Mouse (Mus musculus) forebrain, embryonic 12.5 days (tissue): ENCODE results near the gene Bace2. TPM values are rescaled to one million over a fixed set of nuclear protein-coding genes. Genes with fewer than 3 reads are reported as not detected.

ENCODE experiments used
- ATAC-seq: fragments of 200-750 bp; cut with Nextera tagmentation; 2 replicates; pipeline ENCODE4 v1.8.0; 2017; ENCODE audit warnings: moderate TSS enrichment; ENCODE audit not compliant: low FRiP score
- H3K27ac ChIP-seq: fragments of 300-500 bp; sonication (generic); 2 replicates; pipeline ENCODE4 v1.5.1; 2016; ENCODE audit warnings: mild to moderate bottlenecking
- H3K27me3 ChIP-seq: fragments of 300-500 bp; sonication (generic); 2 replicates; pipeline ENCODE4 v1.6.1; 2016; ENCODE audit warnings: mild to moderate bottlenecking
- H3K36me3 ChIP-seq: fragments of 300-500 bp; sonication (generic); replicated peaks from 2 replicates; pipeline ENCODE4 v1.6.1; 2016; ENCODE audit warnings: mild to moderate bottlenecking
- H3K4me1 ChIP-seq: fragments of 300-500 bp; sonication (generic); 2 replicates; pipeline ENCODE4 v1.6.1; 2016
- H3K4me2 ChIP-seq: fragments of 300-500 bp; sonication (generic); 2 replicates; pipeline ENCODE4 v1.6.1; 2016; ENCODE audit warnings: mild to moderate bottlenecking, moderate library complexity
- H3K4me3 ChIP-seq: fragments of 300-500 bp; sonication (generic); replicated peaks from 2 replicates; pipeline ENCODE4 v1.5.1; 2016; ENCODE audit warnings: mild to moderate bottlenecking
- H3K9ac ChIP-seq: fragments of 300-500 bp; sonication (generic); 2 replicates; pipeline ENCODE4 v1.6.1; 2016; ENCODE audit warnings: mild to moderate bottlenecking
- H3K9me3 ChIP-seq: fragments of 300-500 bp; sonication (generic); 2 replicates; pipeline ENCODE4 v1.6.1; 2016
- WGBS: fragments of 180-500 bp; shearing (Covaris S2); methylation state at CpG from one replicate; pipeline ENCODE4 v1.1.7; 2016; 5-methylcytosine and 5-hydroxymethylcytosine counted together
- polyA plus RNA-seq: library from polyadenylated mRNA; unstranded; fragments of >200 nt; fragmentation: Nextera tagmentation; extraction: Ambion mirVana; gene quantifications from 2 replicates; pipeline ENCODE4 v1.2.1, GENCODE M21; 2016

Gene Bace2
- 1.9 and 2.1 TPM in 2 replicates for polyA plus RNA-seq

- Histone ChIP-seq H3K9ac (peak within 1 kb of the TSS; percentile 64), H3K27me3 (peaks cover 49% of the 10 kb centered on the region), H3K27ac (no peak within 1 kb of the TSS), H3K4me3 (peak within 1 kb of the TSS; percentile 59), H3K36me3 (no peaks in the 10 kb centered on the region), H3K9me3 (no peaks in the 10 kb centered on the region), H3K4me2 (peak within 1 kb of the TSS; percentile 100), H3K4me1 (peaks cover 26% of the 10 kb centered on the region)
- peak; percentile 82 for ATAC-seq
- under 1% methylated on average over 55 of the region's 58 CpGs for WGBS
These were observed at the start of gene Bace2 for GRCm38 (mm10) chr16:97356499-97357187. Bace2 (plus strand) TSS chr16:97356742.

GRCm38 (mm10) chr16:97307594-97307993 lies 48.9 kb upstream of the Bace2 start:
- Histone ChIP-seq H3K9ac (no peak overlapping the region), H3K9me3 (no peaks in the 10 kb centered on the region), H3K4me3 (no peak overlapping the region), H3K27me3 (no peaks in the 10 kb centered on the region), H3K36me3 (no peaks in the 10 kb centered on the region), H3K4me2 (no peak overlapping the region), H3K27ac (no peak overlapping the region), H3K4me1 (no peaks in the 10 kb centered on the region)
- ATAC-seq, result no peak
- 60% methylated on average over 4 of the region's 4 CpGs for WGBS

- Histone ChIP-seq H3K4me2 (no peak overlapping the region), H3K36me3 (no peaks in the 10 kb centered on the region), H3K27me3 (no peaks in the 10 kb centered on the region), H3K9me3 (no peaks in the 10 kb centered on the region), H3K9ac (no peak overlapping the region), H3K4me1 (peaks cover 5% of the 10 kb centered on the region; the same call in 1 of the 2 replicates), H3K4me3 (no peak overlapping the region), H3K27ac (no peak overlapping the region)
- WGBS, result 69% methylated on average over 4 of the region's 4 CpGs
- ATAC-seq, result no peak
These were observed 46.6 kb upstream of the Bace2 start for GRCm38 (mm10) chr16:97309796-97310569.

DNA sequence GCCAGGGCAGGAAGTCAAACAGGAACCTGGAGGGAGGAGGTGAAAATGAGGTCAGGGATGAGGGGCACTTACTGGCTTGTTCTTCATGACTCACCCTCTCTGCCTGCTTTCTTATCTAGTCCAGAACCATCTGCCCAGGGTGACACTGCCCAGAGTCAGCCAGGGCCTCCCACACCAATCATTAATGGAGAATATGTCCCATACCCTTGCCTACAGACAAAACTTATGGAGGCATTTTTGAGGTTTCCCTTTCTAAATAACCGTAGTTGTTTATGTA lies 46.0 kb upstream of the Bace2 start:
- no peaks in the 10 kb centered on the region for H3K9me3 ChIP-seq
- H3K27ac ChIP-seq, result no peak overlapping the region
- no peak overlapping the region for H3K4me3 ChIP-seq
- no peak for ATAC-seq
- H3K4me2 ChIP-seq, result no peak overlapping the region
- no peaks in the 10 kb centered on the region for H3K36me3 ChIP-seq
- 92% methylated on average over 1 of the region's 1 CpGs for WGBS
- peaks cover 5% of the 10 kb centered on the region; the same call in 1 of the 2 replicates for H3K4me1 ChIP-seq
- no peaks in the 10 kb centered on the region for H3K27me3 ChIP-seq
- H3K9ac ChIP-seq, result no peak overlapping the region

GRCm38 (mm10) chr16:97312960-97313686 lies 43.4 kb upstream of the Bace2 start:
- H3K4me2 ChIP-seq, result no peak overlapping the region
- no peak overlapping the region for H3K9ac ChIP-seq
- no peak overlapping the region for H3K27ac ChIP-seq
- H3K36me3 ChIP-seq, result no peaks in the 10 kb centered on the region
- H3K4me1 ChIP-seq, result peaks cover 5% of the 10 kb centered on the region; the same call in 1 of the 2 replicates
- WGBS, result 27% methylated on average over 10 of the region's 10 CpGs
- no peak overlapping the region for H3K4me3 ChIP-seq
- H3K27me3 ChIP-seq, result no peaks in the 10 kb centered on the region
- H3K9me3 ChIP-seq, result no peaks in the 10 kb centered on the region
- ATAC-seq, result peak; percentile 51; the same call in 1 of the 2 replicates

GRCm38 (mm10) chr16:97321576-97321975 lies 35.0 kb upstream of the Bace2 start:
- Histone ChIP-seq H3K27me3 (no peaks in the 10 kb centered on the region), H3K4me2 (no peak overlapping the region), H3K4me1 (no peaks in the 10 kb centered on the region; the same call in 1 of the 2 replicates), H3K9ac (no peak overlapping the region), H3K4me3 (no peak overlapping the region), H3K9me3 (no peaks in the 10 kb centered on the region), H3K36me3 (no peaks in the 10 kb centered on the region), H3K27ac (no peak overlapping the region)
- WGBS, result 85% methylated on average over 3 of the region's 3 CpGs
- no peak for ATAC-seq

- Histone ChIP-seq H3K4me1 (no peaks in the 10 kb centered on the region; the same call in 1 of the 2 replicates), H3K27me3 (no peaks in the 10 kb centered on the region), H3K4me3 (no peak overlapping the region), H3K9me3 (no peaks in the 10 kb centered on the region), H3K36me3 (no peaks in the 10 kb centered on the region), H3K4me2 (no peak overlapping the region), H3K27ac (no peak overlapping the region), H3K9ac (no peak overlapping the region)
- ATAC-seq, result no peak
These were observed 33.9 kb upstream of the Bace2 start for GRCm38 (mm10) chr16:97322604-97323003.

DNA sequence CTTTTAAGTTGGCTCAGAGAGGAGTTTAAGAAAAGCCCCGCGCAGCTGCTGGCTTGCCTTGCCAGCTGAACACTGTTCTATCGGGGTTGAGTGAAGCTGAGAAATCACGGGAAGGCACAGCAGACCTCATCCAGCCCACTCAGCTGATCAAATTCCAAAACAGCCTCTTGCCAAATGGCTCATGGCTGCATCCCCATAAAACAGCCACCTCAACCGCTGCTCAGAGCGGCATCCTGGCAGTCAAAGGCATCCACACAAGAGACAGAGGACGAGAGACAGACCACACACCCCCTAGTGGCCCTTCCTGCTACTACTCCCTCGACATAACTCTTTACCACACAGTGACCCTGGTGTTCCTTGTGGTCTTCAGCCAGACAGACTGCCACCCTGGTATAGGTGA lies 30.6 kb upstream of the Bace2 start:
- Histone ChIP-seq H3K4me2 (no peak overlapping the region), H3K4me1 (no peaks in the 10 kb centered on the region; the same call in 1 of the 2 replicates), H3K36me3 (no peaks in the 10 kb centered on the region), H3K27ac (no peak overlapping the region), H3K4me3 (no peak overlapping the region), H3K9ac (no peak overlapping the region), H3K27me3 (0 out of 2 replicates have a peak, but pooled peaks cover 2% of the 10 kb centered on the region), H3K9me3 (no peaks in the 10 kb centered on the region)
- WGBS, result 37% methylated on average over 8 of the region's 8 CpGs
- no peak for ATAC-seq

- 91% methylated on average over 2 of the region's 2 CpGs for WGBS
- Histone ChIP-seq H3K36me3 (no peaks in the 10 kb centered on the region), H3K4me3 (no peak overlapping the region), H3K27ac (no peak overlapping the region), H3K4me2 (no peak overlapping the region), H3K9me3 (no peaks in the 10 kb centered on the region), H3K4me1 (no peaks in the 10 kb centered on the region), H3K9ac (no peak overlapping the region), H3K27me3 (0 out of 2 replicates have a peak, but pooled peaks cover 2% of the 10 kb centered on the region)
- no peak for ATAC-seq
These were observed 27.9 kb upstream of the Bace2 start for GRCm38 (mm10) chr16:97328602-97329001.

DNA sequence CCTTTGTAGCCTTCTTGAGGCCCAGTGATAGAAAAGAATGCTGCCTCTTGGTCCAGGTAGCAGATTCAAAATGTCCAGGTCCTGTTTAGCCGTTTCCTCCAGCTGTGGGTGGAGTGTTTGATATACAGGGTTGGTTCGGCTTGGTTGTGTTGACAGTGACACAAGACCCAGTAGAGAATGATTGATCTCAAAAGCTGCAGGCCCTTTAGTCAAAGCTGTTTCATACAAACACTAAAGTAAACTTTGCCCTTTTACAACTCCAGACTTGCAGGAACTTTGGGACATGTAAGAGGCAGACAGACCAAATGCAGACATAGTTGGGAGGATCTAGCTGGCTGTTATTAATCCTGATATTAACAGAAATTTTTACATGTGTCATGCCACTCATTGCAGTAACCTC lies 3.5 kb upstream of the Bace2 start:
- Histone ChIP-seq H3K27ac (no peak overlapping the region), H3K4me2 (no peak overlapping the region), H3K27me3 (peaks cover 32% of the 10 kb centered on the region), H3K9ac (no peak overlapping the region), H3K36me3 (no peaks in the 10 kb centered on the region), H3K4me3 (no peak overlapping the region), H3K4me1 (peaks cover 24% of the 10 kb centered on the region), H3K9me3 (no peaks in the 10 kb centered on the region)
- no peak for ATAC-seq
- WGBS, result 87% methylated on average over 2 of the region's 2 CpGs

DNA sequence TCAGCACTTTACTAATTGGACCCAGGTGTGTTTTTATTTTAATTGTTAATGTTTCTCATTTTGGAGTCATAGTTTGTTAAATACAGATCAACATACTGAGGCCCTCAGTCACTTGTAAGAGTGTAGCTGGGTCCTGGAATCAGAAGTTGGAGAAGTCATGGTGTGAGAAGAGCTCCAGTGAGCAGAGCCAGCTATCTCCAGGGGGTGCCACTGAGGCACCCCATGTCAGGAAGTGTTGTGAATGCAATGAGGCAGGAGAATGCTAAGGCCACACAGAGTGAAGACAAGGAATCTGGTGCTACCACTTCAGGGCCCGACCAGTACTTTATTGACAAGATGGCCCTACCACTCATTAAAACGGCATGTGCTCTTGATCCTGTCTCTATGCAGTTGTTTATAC lies 1.9 kb upstream of the Bace2 start:
- Histone ChIP-seq H3K36me3 (no peaks in the 10 kb centered on the region), H3K9ac (no peak overlapping the region), H3K4me3 (no peak overlapping the region), H3K27me3 (peaks cover 47% of the 10 kb centered on the region), H3K4me2 (no peak overlapping the region), H3K27ac (no peak overlapping the region), H3K9me3 (no peaks in the 10 kb centered on the region), H3K4me1 (peaks cover 26% of the 10 kb centered on the region)
- 70% methylated on average over 2 of the region's 2 CpGs for WGBS
- no peak for ATAC-seq

DNA sequence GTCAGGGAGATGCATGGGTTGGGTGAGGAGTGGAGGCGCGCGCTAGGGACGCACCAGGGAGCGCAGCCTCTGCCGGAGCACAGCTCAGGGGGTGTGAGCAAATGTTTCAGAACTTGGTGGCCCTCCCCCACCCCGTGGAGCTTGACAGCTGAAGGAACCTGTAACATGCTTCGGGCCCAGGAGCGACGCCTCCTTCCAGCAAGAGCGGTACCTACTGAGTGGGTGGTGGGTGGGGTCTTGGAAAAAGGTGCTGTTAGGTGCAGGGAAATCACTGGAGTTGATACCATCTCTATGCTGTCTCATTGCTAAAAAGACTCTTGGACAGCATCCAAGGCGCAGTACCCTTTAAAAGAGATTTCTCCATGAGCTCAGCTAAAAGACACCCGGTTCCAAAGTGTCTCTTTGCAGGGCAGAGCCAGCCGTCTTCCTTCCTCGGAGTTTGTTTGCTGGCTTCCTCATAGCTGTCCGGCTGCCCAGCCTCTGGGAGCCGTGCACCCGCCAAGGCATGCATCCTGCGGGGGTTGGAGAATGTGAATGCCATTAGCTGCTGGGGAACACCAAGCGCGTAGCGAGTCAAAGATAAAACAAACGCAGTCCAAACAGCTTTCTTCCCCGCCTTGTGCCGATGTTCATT lies 763 bp downstream of the Bace2 start:
- H3K4me3 ChIP-seq, result peak overlapping the region; percentile 59
- peak overlapping the region; percentile 64; the same call in 1 of the 2 replicates for H3K9ac ChIP-seq
- peaks cover 49% of the 10 kb centered on the region for H3K27me3 ChIP-seq
- no peaks in the 10 kb centered on the region for H3K36me3 ChIP-seq
- H3K4me2 ChIP-seq, result peak overlapping the region; percentile 100
- under 1% methylated on average over 25 of the region's 25 CpGs for WGBS
- H3K9me3 ChIP-seq, result no peaks in the 10 kb centered on the region
- peak; percentile 50; the same call in 1 of the 2 replicates for ATAC-seq
- H3K4me1 ChIP-seq, result peaks cover 26% of the 10 kb centered on the region
- no peak overlapping the region for H3K27ac ChIP-seq
